Mouse (Mus musculus) testis, adult 2 months (tissue): Measurements from ENCODE around the gene Gm20441. TPM values are rescaled to one million over a fixed set of nuclear protein-coding genes. Genes with fewer than 3 reads are reported as not detected.

ENCODE experiments used
- H3K27ac ChIP-seq: fragments of 200-500 bp; 2 replicates; pipeline ENCODE4 v1.5.1; 2012; ENCODE audit warnings: low read depth, low read length; ENCODE audit not compliant: control insufficient read depth, insufficient read depth
- H3K27me3 ChIP-seq: fragments of 200-500 bp; 2 replicates; pipeline ENCODE4 v1.6.1; 2012; ENCODE audit warnings: mild to moderate bottlenecking, low read length, moderate library complexity; ENCODE audit not compliant: control insufficient read depth, insufficient read depth
- H3K36me3 ChIP-seq: fragments of 200-500 bp; 2 replicates; pipeline ENCODE4 v1.6.1; 2012; ENCODE audit warnings: mild to moderate bottlenecking, low read length; ENCODE audit not compliant: control insufficient read depth, insufficient read depth
- H3K4me1 ChIP-seq: fragments of 200-500 bp; 2 replicates; pipeline ENCODE4 v1.6.1; 2012; ENCODE audit warnings: low read length; ENCODE audit not compliant: control insufficient read depth, insufficient read depth
- H3K4me3 ChIP-seq: fragments of 200-500 bp; 2 replicates; pipeline ENCODE4 v1.5.1; 2012; ENCODE audit warnings: low read depth, mild to moderate bottlenecking, low read length, moderate library complexity, mixed read lengths; ENCODE audit not compliant: control insufficient read depth
- CTCF ChIP-seq: fragments of 200-500 bp; IDR thresholded peaks from 2 replicates; pipeline ENCODE4 v1.5.1; 2012; ENCODE audit warnings: low read depth, mild to moderate bottlenecking, inconsistent platforms, low read length, moderate library complexity; ENCODE audit not compliant: control insufficient read depth, insufficient read depth, insufficient replicate concordance
- POLR2A ChIP-seq: fragments of 200-500 bp; IDR thresholded peaks from 2 replicates; pipeline ENCODE4 v1.6.1; 2012; ENCODE audit warnings: low read depth, mild to moderate bottlenecking, inconsistent platforms, low read length, moderate library complexity; ENCODE audit not compliant: control insufficient read depth
- polyA plus RNA-seq: library from polyadenylated mRNA; depleted of rRNA; stranded (reverse); fragments of >200 nt; gene quantifications from 2 replicates; pipeline ENCODE4 v1.2.3, GENCODE M21; 2012; rRNA removed

Gm20441 gene
- polyA plus RNA-seq: 0.19 TPM in 1 of 2 replicates, not detected in the other

DNA sequence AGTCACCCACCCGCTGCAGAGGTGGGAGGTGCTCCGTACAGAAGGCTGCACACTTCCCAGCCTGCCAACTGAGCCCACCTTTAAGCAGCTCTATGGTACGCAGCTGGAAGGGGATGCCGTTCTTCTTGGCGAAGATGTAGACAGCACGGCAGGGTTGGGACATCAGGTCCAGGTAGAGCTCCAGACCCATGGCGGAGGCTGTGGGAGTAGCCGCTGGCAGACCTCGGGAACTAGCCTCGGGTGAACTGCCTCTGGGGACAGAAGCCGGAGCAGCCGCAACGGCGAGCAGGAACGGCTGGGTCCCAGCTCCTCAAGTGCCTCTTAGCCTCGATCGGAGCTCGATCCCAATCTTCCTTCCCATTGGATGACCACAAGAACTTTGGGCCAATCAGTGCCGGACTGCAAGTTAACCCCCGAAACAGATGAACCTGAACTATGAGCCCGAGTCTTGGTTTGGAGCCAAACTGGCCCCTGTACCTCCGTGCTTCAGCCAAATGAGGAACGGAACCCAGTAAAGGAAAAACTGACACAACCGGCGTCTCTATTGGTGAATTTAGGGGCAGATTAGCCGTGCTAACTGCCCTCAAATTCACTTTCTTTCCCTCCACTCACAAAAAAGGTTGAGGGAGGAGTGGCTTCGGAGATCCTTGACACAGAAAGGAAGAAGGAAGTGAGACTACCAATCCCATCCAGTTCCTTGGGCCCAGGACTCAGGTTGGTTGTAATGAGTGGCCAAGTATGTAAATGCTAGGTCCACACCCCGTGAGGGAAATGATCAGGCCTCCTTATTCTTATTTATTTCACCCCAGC is at the start of gene Gm20441, which contains the start of gene Gstt3:
Gm20441 (minus strand) TSS at position 186 of the 810 bp plus-strand sequence.
Gstt3 (minus strand) TSS at position 646 of the 810 bp plus-strand sequence.
- peak within 1 kb of the TSS; percentile 90 for H3K4me3 ChIP-seq
- H3K4me1 ChIP-seq: peaks cover 21% of the 10 kb centered on the region
- no peaks in the 10 kb centered on the region for H3K36me3 ChIP-seq
- peak within 1 kb of the TSS; percentile 91 for H3K27ac ChIP-seq
- H3K27me3 ChIP-seq: no peaks in the 10 kb centered on the region
- TF ChIP-seq CTCF: no peak
- peak; percentile 87 for TF ChIP-seq POLR2A

DNA sequence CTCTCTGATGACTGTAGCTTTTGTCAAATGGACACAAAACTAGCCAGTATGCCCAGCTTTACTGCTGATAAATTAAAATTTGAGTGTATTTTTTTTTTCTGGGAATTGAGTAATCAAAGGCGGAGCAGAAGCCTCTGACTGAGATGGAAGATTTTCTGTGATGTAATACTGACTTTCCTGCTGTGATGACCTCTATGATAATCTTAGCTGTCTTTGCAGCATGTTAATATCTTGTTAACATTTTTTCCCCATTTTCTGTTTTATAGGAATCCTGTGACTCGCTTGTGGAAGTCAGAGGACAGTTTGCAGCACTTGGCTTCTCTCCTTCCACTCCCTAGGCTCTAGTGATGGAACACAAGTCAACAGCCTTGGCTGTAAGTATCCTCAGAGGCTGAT is 49.5 kb upstream of the Gm20441 start:
- Histone ChIP-seq H3K36me3 (no peaks in the 10 kb centered on the region), H3K27ac (no peak overlapping the region), H3K4me1 (peaks cover 18% of the 10 kb centered on the region), H3K4me3 (no peak overlapping the region), H3K27me3 (no peaks in the 10 kb centered on the region)
- TF ChIP-seq CTCF: no peak
- no peak for TF ChIP-seq POLR2A

DNA sequence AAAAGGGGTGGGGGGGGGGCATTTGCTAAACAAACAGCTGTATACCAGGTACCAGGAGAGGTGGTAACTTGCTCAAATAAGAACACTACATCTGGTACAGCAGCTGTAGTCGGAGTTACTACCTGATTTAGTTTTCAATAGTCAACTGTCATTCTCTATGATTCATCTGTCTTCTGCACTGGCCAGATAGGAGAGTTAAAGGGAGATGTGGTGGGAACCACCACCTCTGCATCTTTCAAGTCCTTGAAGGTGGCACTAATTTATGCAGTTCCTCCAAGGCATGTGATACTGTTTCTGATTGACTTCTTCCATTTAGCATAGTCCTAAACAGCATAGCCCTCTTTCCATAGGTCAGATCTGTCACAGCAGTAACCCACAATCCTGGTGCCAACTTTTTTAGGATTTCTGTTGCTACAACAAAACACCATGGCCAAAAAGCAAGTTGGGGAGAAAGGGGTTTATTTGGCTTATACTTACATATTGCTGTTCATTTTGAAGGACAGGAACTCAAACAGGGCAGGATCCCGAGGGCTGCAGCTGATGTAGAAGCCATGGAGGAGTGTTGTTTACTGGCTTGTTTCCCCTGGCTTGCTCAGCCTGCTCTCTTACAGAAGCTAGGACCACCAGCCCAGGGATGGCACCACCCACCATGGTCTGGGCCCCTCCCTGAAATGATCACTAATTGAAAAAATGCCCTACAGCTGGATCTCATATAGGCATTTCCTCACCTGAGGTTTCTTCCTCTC is 48.9 kb upstream of the Gm20441 start:
- TF ChIP-seq POLR2A (no peak), CTCF (no peak)
- peaks cover 14% of the 10 kb centered on the region for H3K4me1 ChIP-seq
- H3K4me3 ChIP-seq: no peak overlapping the region
- H3K27ac ChIP-seq: no peak overlapping the region
- no peaks in the 10 kb centered on the region for H3K27me3 ChIP-seq
- no peaks in the 10 kb centered on the region for H3K36me3 ChIP-seq

DNA sequence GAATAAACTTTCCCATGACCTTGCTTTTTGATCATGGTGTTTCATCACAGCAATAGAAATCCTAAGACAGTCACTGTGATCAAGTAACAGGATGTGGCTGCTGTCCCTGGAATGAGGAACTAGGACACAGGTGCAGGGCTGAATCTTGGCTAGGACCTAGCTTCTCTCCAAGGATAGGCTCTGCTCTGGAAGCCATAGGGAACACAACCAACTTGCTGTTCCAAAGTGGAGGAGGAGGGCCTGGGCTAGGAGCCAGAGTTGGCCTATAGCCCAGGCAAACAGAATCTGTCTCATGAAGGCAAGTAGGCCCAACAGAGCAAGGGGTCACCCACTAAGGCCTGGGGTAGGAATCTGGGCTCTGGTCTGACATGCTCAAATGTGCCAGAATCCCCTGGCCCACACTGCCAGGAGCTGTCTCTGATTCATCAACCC is 47.8 kb upstream of the Gm20441 start:
- H3K27ac ChIP-seq: no peak overlapping the region
- H3K4me3 ChIP-seq: no peak overlapping the region
- peaks cover 7% of the 10 kb centered on the region for H3K4me1 ChIP-seq
- no peaks in the 10 kb centered on the region for H3K36me3 ChIP-seq
- H3K27me3 ChIP-seq: no peaks in the 10 kb centered on the region
- TF ChIP-seq POLR2A (no peak), CTCF (no peak)

DNA sequence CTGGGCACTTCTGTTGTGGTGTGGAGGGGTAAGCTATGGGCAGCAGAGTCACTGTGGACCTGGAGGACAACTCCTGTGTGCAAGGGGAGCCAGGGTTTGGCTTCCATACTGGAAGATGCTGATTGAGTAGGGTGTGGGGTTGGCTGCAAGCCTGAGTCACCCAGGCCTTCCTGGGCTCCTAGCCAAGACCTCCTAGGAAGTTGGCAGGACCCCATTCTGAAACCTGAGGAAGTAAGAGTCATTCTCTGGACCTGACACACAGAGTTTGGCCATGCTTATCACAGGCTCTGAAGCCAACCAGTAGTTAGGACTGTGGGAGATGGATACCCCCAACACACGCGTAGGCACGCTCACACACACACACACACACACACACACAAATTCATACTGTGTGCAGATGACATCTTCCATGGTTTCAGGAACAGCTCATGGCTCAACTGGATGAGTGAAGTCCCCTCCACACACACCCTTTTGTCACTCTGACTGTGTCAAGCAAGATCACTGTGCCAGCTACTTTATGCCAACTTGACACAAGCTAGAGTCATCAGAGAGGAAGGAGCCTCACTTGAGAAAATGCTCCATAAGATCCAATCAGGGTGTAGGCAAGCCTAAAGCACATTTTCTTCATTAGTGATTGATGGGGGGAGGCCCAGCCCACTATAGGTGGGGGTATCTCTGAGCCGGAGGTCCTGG is 47.1 kb upstream of the Gm20441 start:
- TF ChIP-seq CTCF (no peak), POLR2A (no peak)
- Histone ChIP-seq H3K36me3 (no peaks in the 10 kb centered on the region), H3K27ac (no peak overlapping the region), H3K27me3 (no peaks in the 10 kb centered on the region), H3K4me3 (no peak overlapping the region), H3K4me1 (no peaks in the 10 kb centered on the region; the same call in none of the 2 replicates)

DNA sequence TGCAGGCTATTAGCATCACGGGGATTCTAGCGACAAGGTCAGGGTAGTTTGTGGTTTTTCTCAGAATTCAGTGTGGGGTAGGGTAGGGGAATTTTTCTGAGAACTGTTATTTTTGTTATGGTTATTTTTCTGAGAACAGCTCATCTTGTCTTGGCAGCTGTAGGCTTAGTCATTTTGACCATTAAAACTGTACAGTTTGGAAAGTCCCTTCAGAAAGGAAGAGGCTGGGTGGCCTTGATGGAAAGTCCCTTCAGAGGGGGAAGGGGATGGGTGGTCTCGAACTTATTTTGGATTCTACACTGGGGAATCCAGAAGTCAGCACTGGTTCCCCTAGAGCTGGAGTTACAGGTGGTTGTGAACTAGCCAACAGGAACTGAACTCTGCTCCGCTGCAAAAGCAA is 43.8 kb upstream of the Gm20441 start:
- Histone ChIP-seq H3K4me1 (no peaks in the 10 kb centered on the region; the same call in 1 of the 2 replicates), H3K4me3 (no peak overlapping the region), H3K27me3 (no peaks in the 10 kb centered on the region), H3K27ac (no peak overlapping the region), H3K36me3 (no peaks in the 10 kb centered on the region)
- no peak for TF ChIP-seq POLR2A
- TF ChIP-seq CTCF: no peak

DNA sequence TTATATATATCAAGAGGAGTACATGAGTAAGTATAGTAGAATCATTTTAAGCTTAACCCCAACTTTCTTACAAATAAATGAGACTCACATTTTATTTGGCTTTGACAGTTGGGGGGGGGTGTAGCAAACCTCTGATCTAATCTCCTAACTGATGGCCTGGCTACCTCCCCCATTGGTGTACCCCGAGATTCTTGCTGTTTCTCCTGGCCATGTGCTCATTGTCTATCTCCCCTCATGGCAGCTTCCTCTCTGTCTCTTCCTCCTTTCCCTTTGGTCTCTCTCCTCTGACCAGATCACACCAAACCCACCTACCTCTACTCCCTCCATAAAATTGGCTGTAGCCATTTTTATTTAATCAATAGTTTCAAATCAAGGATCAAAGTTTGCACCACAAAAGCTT is 43.0 kb upstream of the Gm20441 start:
- H3K4me3 ChIP-seq: no peak overlapping the region; the same call in 1 of the 2 replicates
- H3K36me3 ChIP-seq: no peaks in the 10 kb centered on the region
- H3K4me1 ChIP-seq: no peaks in the 10 kb centered on the region; the same call in 1 of the 2 replicates
- no peak overlapping the region for H3K27ac ChIP-seq
- H3K27me3 ChIP-seq: no peaks in the 10 kb centered on the region
- no peak for TF ChIP-seq POLR2A
- no peak for TF ChIP-seq CTCF
